Mouse (Mus musculus) ES-E14 (cell line): Measurements from ENCODE around the gene Chchd6. TPM values are rescaled to one million over a fixed set of nuclear protein-coding genes. Genes with fewer than 3 reads are reported as not detected.

Experiments
- DNase-seq: peaks from one replicate; pipeline ENCODE4 v3.0.0-alpha.2; 2013; ENCODE audit warnings: low read depth, low spot score
- H3K27ac ChIP-seq: 2 replicates; pipeline ENCODE4 v1.5.1; 2012; ENCODE audit warnings: low read depth, mild to moderate bottlenecking, low read length, moderate library complexity, mixed read lengths; ENCODE audit not compliant: poor library complexity, insufficient read depth, severe bottlenecking
- H3K36me3 ChIP-seq: 2 replicates; pipeline ENCODE4 v1.6.1; 2012; ENCODE audit warnings: mild to moderate bottlenecking, low read length, moderate library complexity, mixed read lengths; ENCODE audit not compliant: control insufficient read depth, poor library complexity, insufficient read depth, severe bottlenecking
- H3K4me1 ChIP-seq, 2 experiments: fragments of 150-350 bp in 1 of 2; sonication (generic) in 1 of 2; 2 replicates each; pipeline ENCODE4 v1.6.1; 2012; ENCODE audit warnings: low read length in 2 of 2, mild to moderate bottlenecking in 1 of 2, mixed read lengths in 1 of 2; ENCODE audit not compliant: control insufficient read depth in 2 of 2, insufficient read depth in 2 of 2, poor library complexity in 1 of 2
- H3K4me3 ChIP-seq, 2 experiments: fragments of 150-350 bp in 1 of 2; sonication (generic) in 1 of 2; 2 replicates each; pipeline ENCODE4 v1.5.1; 2012; ENCODE audit warnings: low read length in 2 of 2, low read depth in 1 of 2, mild to moderate bottlenecking in 1 of 2, mixed read lengths in 1 of 2; ENCODE audit not compliant: insufficient read depth in 1 of 2, poor library complexity in 1 of 2, severe bottlenecking in 1 of 2
- H3K9ac ChIP-seq: 2 replicates; pipeline ENCODE4 v1.6.1; 2012; ENCODE audit warnings: low read depth, mild to moderate bottlenecking, low read length, mixed read lengths; ENCODE audit not compliant: poor library complexity, insufficient read depth, severe bottlenecking
- H3K9me3 ChIP-seq: fragments of 150-350 bp; sonication (generic); 2 replicates; pipeline ENCODE4 v1.6.1; 2012; ENCODE audit warnings: low read depth, mild to moderate bottlenecking, low read length; ENCODE audit not compliant: control insufficient read depth, insufficient read depth
- CHD2 ChIP-seq: IDR thresholded peaks from 2 replicates; pipeline ENCODE4 v1.6.1; 2014; ENCODE audit warnings: mild to moderate bottlenecking, low read depth, low read length, inconsistent platforms
- HCFC1 ChIP-seq: IDR thresholded peaks from 2 replicates; pipeline ENCODE4 v1.6.1; 2012; ENCODE audit warnings: low read length, inconsistent platforms, borderline replicate concordance; ENCODE audit not compliant: insufficient read depth
- MAFK ChIP-seq: IDR thresholded peaks from 2 replicates; pipeline ENCODE4 v1.6.1; 2014; ENCODE audit warnings: mild to moderate bottlenecking, low read depth, low read length, inconsistent platforms; ENCODE audit not compliant: insufficient read depth
- ZC3H11A ChIP-seq: IDR thresholded peaks from 2 replicates; pipeline ENCODE4 v1.6.1; 2012; ENCODE audit warnings: low read depth, mild to moderate bottlenecking, inconsistent platforms, low read length, borderline replicate concordance
- ZNF384 ChIP-seq: IDR thresholded peaks from 2 replicates; pipeline ENCODE4 v1.6.1; 2012; ENCODE audit warnings: low read depth, low read length, inconsistent platforms
- in situ Hi-C, 2 experiments: fragments of 600-800 bp; cut with MboI; formaldehyde crosslinking; loops; one replicate each; pipeline ENCODE4 v1.15.1; 2025; ENCODE audit warnings: low sequenced_read_pairs in 2 of 2, inconsistent platforms in 1 of 2; ENCODE audit not compliant: unreplicated experiment in 2 of 2
- total RNA-seq: library from RNA; depleted of rRNA; stranded (reverse); fragments of 300-350 nt; gene quantifications from 2 replicates; pipeline ENCODE4 v1.2.3, GENCODE M21; 2012

The Chchd6 gene
- total RNA-seq, 1 experiment = 28.0 TPM

DNA sequence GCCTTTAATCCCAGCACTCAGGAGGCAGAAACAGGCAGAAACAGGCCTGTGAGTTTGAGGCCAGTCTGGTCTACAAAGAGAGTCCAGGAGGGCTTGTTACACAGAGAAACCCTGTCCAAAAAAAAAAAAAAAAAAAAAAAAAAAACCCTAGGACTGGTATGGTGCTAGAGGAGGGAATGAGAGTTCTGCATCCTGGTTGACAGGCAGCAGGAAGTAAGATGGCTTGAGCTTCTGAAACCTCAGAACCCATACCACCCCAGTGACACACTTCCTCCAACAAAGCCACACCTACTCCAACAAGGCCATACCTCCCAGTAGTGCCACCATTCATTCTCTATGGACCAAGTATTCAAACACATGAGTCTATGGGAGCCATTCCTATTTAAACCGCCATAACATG lies 1.1 kb upstream of the Chchd6 start:
- H3K27ac ChIP-seq = no peak overlapping the region
- no peaks in the 10 kb centered on the region for H3K9me3 ChIP-seq
- H3K9ac ChIP-seq = no peak overlapping the region
- TF ChIP-seq MAFK (no peak), ZNF384 (0 out of 2 replicates have a peak, but pooled peaks have one; percentile 26)
- in situ Hi-C loops = no loop called here
- no peak for DNase-seq
- H3K36me3 ChIP-seq = no peaks in the 10 kb centered on the region
- peaks cover 0 to 2% of the 10 kb centered on the region in 2 experiments; a peak in 1 of 4 replicates for H3K4me1 ChIP-seq
- no peak overlapping the region for H3K4me3 ChIP-seq

- in situ Hi-C loops = no loop called here
- Histone ChIP-seq H3K9me3 (no peaks in the 10 kb centered on the region), H3K4me3 (no peak overlapping the region), H3K27ac (no peak overlapping the region), H3K4me1 (peaks cover 0 to 2% of the 10 kb centered on the region in 2 experiments; a peak in 1 of 4 replicates), H3K36me3 (no peaks in the 10 kb centered on the region), H3K9ac (no peak overlapping the region)
- DNase-seq = no peak
- TF ChIP-seq MAFK (no peak), ZC3H11A (no peak), HCFC1 (no peak), CHD2 (no peak)
These were observed 310 bp upstream of the Chchd6 start for GRCm38 (mm10) chr6:89595777-89596146.

GRCm38 (mm10) chr6:89592016-89592415 lies 3.4 kb downstream of the Chchd6 start:
- Histone ChIP-seq H3K9me3 (no peaks in the 10 kb centered on the region), H3K27ac (no peak overlapping the region), H3K36me3 (no peaks in the 10 kb centered on the region), H3K4me1 (peaks cover 0 to 2% of the 10 kb centered on the region in 2 experiments; a peak in 1 of 4 replicates), H3K9ac (no peak overlapping the region), H3K4me3 (no peak overlapping the region)
- TF ChIP-seq HCFC1 = no peak
- TF ChIP-seq MAFK = no peak
- TF ChIP-seq ZNF384 = no peak
- in situ Hi-C loops = no loop called here
- DNase-seq = no peak

DNA sequence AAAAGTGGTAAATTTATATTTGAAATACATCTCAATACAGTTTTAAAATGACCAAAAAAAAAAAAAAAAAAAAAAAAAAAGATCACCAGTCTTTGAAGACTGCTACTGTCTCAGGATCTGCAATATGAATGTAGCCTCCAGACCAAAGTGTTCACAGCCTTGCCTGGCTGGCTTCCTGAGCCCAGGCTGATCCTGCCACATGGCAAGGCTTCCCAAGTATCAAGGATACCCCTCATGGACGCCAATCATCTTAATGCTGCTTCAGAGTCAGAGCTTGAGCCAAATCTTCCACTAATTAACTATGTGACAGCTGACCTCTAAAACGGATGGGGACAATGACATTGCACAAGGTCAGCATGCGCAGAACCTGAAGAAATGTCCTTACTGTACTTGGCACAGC lies 3.9 kb downstream of the Chchd6 start:
- H3K36me3 ChIP-seq = no peaks in the 10 kb centered on the region
- H3K9me3 ChIP-seq = no peaks in the 10 kb centered on the region
- no peak overlapping the region for H3K9ac ChIP-seq
- no peak for DNase-seq
- TF ChIP-seq CHD2 (no peak), ZNF384 (no peak), HCFC1 (no peak), ZC3H11A (no peak), MAFK (no peak)
- no peak overlapping the region for H3K27ac ChIP-seq
- H3K4me1 ChIP-seq = peaks cover 0 to 2% of the 10 kb centered on the region in 2 experiments; a peak in 1 of 4 replicates
- in situ Hi-C loops = no loop called here
- no peak overlapping the region for H3K4me3 ChIP-seq

GRCm38 (mm10) chr6:89585696-89586095 lies 9.8 kb downstream of the Chchd6 start:
- in situ Hi-C loops = no loop called here
- H3K4me1 ChIP-seq = no peaks in the 10 kb centered on the region
- no peak overlapping the region for H3K4me3 ChIP-seq
- TF ChIP-seq HCFC1 = no peak
- no peak for TF ChIP-seq ZNF384
- TF ChIP-seq MAFK = no peak
- no peak for TF ChIP-seq ZC3H11A
- TF ChIP-seq CHD2 = no peak
- no peak overlapping the region for H3K27ac ChIP-seq
- no peaks in the 10 kb centered on the region for H3K36me3 ChIP-seq
- no peaks in the 10 kb centered on the region for H3K9me3 ChIP-seq
- DNase-seq = no peak
- H3K9ac ChIP-seq = no peak overlapping the region
